Mouse (Mus musculus) limb, embryonic 10.5 days (tissue): ENCODE results near the gene Lingo3. TPM values are rescaled to one million over a fixed set of nuclear protein-coding genes. Genes with fewer than 3 reads are reported as not detected.
A peak's percentile ranks its signal among the peaks of the same experiment; 100 is the strongest.

Experiments used
- DNase-seq: peaks from one replicate; pipeline ENCODE4 v3.0.0-alpha.2; 2017; ENCODE audit warnings: low spot score
- H3K27ac ChIP-seq: fragments of 300-500 bp; sonication (generic); 2 replicates; pipeline ENCODE4 v1.5.1; 2016; ENCODE audit warnings: mild to moderate bottlenecking
- H3K27me3 ChIP-seq: fragments of 300-500 bp; sonication (generic); 2 replicates; pipeline ENCODE4 v1.6.1; 2016; ENCODE audit warnings: low read depth, mild to moderate bottlenecking; ENCODE audit not compliant: poor library complexity, severe bottlenecking
- H3K36me3 ChIP-seq: fragments of 300-500 bp; sonication (generic); 2 replicates; pipeline ENCODE4 v1.6.1; 2016; ENCODE audit warnings: mild to moderate bottlenecking, moderate library complexity
- H3K4me1 ChIP-seq: fragments of 300-500 bp; sonication (generic); 2 replicates; pipeline ENCODE4 v1.6.1; 2016
- H3K4me3 ChIP-seq: fragments of 300-500 bp; sonication (generic); 2 replicates; pipeline ENCODE4 v1.5.1; 2016; ENCODE audit warnings: mild to moderate bottlenecking, moderate library complexity
- H3K9me3 ChIP-seq: fragments of 300-500 bp; sonication (generic); replicated peaks from 2 replicates; pipeline ENCODE4 v1.6.1; 2016; ENCODE audit warnings: mild to moderate bottlenecking
- WGBS: fragments of 180-500 bp; shearing (Covaris S2); methylation state at CpG from one replicate; pipeline ENCODE4 v1.1.7; 2016; 5-methylcytosine and 5-hydroxymethylcytosine counted together
- polyA plus RNA-seq: library from polyadenylated mRNA; unstranded; fragments of >200 nt; fragmentation: Nextera tagmentation; extraction: Ambion mirVana; gene quantifications from 2 replicates; pipeline ENCODE4 v1.2.1, GENCODE M21; 2016

The Lingo3 gene
- polyA plus RNA-seq, 1 experiment from 2014 or later, result 0.60 TPM

GRCm38 (mm10) chr10:80802204-80802912 lies 41.5 kb downstream of the Lingo3 start:
- Histone ChIP-seq H3K4me3 (0 out of 2 replicates have a peak overlapping the region, but pooled peaks have one; percentile 14), H3K4me1 (peaks cover 46% of the 10 kb centered on the region), H3K27me3 (peaks cover 16% of the 10 kb centered on the region), H3K36me3 (peaks cover 74% of the 10 kb centered on the region), H3K9me3 (no peaks in the 10 kb centered on the region), H3K27ac (no peak overlapping the region)
- DNase-seq, result no peak
- WGBS, result 89% methylated on average over 10 of the region's 10 CpGs

DNA sequence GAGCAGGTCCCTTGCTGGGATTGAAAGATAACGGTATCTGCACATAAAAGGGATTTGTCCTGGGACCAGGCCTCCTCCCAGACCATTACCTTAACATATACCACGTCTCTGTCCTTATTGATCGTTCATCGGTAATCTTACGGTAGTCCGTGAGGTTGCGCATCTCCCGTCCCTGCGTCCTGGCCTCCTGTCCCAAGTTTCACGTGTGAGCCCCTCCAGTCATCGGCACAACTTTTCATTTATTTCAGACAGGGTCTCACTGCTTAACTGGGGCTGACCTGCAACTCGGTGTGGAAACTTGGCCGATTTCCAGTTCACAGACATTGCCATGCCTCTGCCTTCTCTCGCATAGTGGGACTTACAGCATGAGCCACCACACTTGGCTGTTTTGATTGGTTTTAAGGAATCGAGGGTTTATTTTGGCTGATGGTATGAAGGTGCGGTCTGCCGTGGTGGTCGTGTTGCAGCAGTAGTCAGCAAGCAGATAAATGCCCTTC lies 44.7 kb downstream of the Lingo3 start:
- Histone ChIP-seq H3K9me3 (no peaks in the 10 kb centered on the region), H3K27me3 (no peaks in the 10 kb centered on the region), H3K4me1 (peaks cover 36% of the 10 kb centered on the region), H3K27ac (peak overlapping the region; percentile 91), H3K4me3 (peak overlapping the region; percentile 69), H3K36me3 (peaks cover 76% of the 10 kb centered on the region)
- no peak for DNase-seq
- 5% methylated on average over 18 of the region's 18 CpGs for WGBS

- Histone ChIP-seq H3K36me3 (peaks cover 76% of the 10 kb centered on the region), H3K4me1 (peaks cover 35% of the 10 kb centered on the region), H3K27ac (peak within 1 kb of the TSS; percentile 91), H3K4me3 (peak within 1 kb of the TSS; percentile 69), H3K27me3 (no peaks in the 10 kb centered on the region), H3K9me3 (no peaks in the 10 kb centered on the region)
- WGBS, result under 1% methylated on average over 104 of the region's 104 CpGs
- peak; percentile 94 for DNase-seq
Measured at GRCm38 (mm10) chr10:80798150-80799006, 45.5 kb downstream of the Lingo3 start, which contains the start of the genes Sf3a2 and Plekhj1. TSS of gene Sf3a2 (plus strand) at chr10:80798198. TSS of gene Plekhj1 (minus strand) at chr10:80798626.

- H3K36me3 ChIP-seq, result peaks cover 76% of the 10 kb centered on the region
- peaks cover 35% of the 10 kb centered on the region for H3K4me1 ChIP-seq
- H3K9me3 ChIP-seq, result no peaks in the 10 kb centered on the region
- H3K4me3 ChIP-seq, result peak overlapping the region; percentile 69
- 3% methylated on average over 59 of the region's 59 CpGs for whole genome bisulfite sequencing
- H3K27ac ChIP-seq, result peak overlapping the region; percentile 91
- DNase-seq, result peak; percentile 60
- no peaks in the 10 kb centered on the region for H3K27me3 ChIP-seq
Measured at GRCm38 (mm10) chr10:80797186-80798149, 46.4 kb downstream of the Lingo3 start.

DNA sequence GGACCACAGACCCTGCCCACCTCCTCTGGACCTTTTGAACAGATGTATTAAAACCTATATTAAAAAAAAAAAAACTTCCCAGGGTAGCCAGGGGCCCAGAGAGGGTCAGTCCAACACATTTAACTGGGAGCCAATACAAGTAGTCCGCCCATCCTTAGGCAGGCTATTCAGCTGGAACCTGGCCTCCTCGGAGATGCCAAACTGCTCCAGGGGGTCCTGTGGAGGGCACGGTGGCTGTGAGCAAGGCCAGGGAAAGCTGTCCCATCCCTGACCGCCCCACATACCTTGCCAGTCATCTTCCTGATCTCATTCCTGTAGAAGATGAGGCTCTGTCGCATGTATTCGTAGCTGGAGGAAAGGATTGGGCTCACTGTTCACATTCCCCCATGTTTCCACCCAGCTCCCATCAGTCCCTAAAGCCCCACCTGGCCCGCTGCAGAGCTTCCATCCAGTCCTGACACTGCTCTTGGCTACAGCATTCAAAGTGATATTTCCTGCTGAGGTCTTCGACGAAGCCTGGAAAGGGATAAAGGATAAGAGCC lies 47.5 kb downstream of the Lingo3 start:
- peaks cover 76% of the 10 kb centered on the region for H3K36me3 ChIP-seq
- no peaks in the 10 kb centered on the region for H3K27me3 ChIP-seq
- H3K9me3 ChIP-seq, result no peaks in the 10 kb centered on the region
- H3K27ac ChIP-seq, result 0 out of 2 replicates have a peak overlapping the region, but pooled peaks have one; percentile 91
- H3K4me3 ChIP-seq, result peak overlapping the region; percentile 69
- 88% methylated on average over 9 of the region's 9 CpGs for WGBS
- peaks cover 44% of the 10 kb centered on the region for H3K4me1 ChIP-seq
- no peak for DNase-seq

DNA sequence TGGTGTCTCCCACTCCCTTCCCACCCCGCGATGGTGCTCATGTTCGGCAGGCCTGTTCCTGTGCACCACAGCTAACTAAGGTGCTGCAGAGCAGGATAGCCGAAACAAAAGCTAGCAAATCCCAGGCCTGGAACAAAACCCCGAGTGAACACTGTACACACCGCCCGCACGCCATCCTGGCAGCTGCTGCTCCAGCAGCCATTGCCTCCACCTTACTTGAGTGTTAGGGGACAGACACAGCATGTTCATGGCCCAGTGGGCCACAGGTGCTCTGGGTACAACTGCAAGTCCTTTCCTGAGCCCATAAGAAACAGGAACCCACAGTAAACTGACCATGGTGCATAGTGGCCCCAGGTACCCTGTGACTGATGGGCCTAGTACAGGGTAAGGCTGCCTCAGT lies 49.1 kb downstream of the Lingo3 start:
- Histone ChIP-seq H3K4me1 (peaks cover 42% of the 10 kb centered on the region), H3K9me3 (no peaks in the 10 kb centered on the region), H3K36me3 (peaks cover 76% of the 10 kb centered on the region), H3K27me3 (no peaks in the 10 kb centered on the region), H3K27ac (0 out of 2 replicates have a peak overlapping the region, but pooled peaks have one; percentile 10), H3K4me3 (no peak overlapping the region)
- no peak for DNase-seq
- WGBS, result 94% methylated on average over 8 of the region's 8 CpGs

- Histone ChIP-seq H3K27me3 (no peaks in the 10 kb centered on the region), H3K4me3 (0 out of 2 replicates have a peak overlapping the region, but pooled peaks have one; percentile 1), H3K36me3 (peaks cover 84% of the 10 kb centered on the region), H3K27ac (no peak overlapping the region), H3K9me3 (no peaks in the 10 kb centered on the region), H3K4me1 (peaks cover 36% of the 10 kb centered on the region)
- WGBS, result 91% methylated on average over 4 of the region's 4 CpGs
- DNase-seq, result no peak
Measured at GRCm38 (mm10) chr10:80793803-80794202, 50.0 kb downstream of the Lingo3 start.

- Histone ChIP-seq H3K36me3 (peaks cover 89% of the 10 kb centered on the region), H3K4me1 (peaks cover 36% of the 10 kb centered on the region), H3K4me3 (no peak overlapping the region), H3K27me3 (no peaks in the 10 kb centered on the region), H3K9me3 (no peaks in the 10 kb centered on the region), H3K27ac (no peak overlapping the region)
- DNase-seq, result no peak
- WGBS, result 93% methylated on average over 13 of the region's 13 CpGs
Measured at GRCm38 (mm10) chr10:80793033-80793784, 50.6 kb downstream of the Lingo3 start.

GRCm38 (mm10) chr10:80792175-80793032 lies 51.4 kb downstream of the Lingo3 start:
- peak overlapping the region; percentile 1; the same call in 1 of the 2 replicates for H3K27ac ChIP-seq
- WGBS, result 74% methylated on average over 41 of the region's 41 CpGs
- peaks cover 98% of the 10 kb centered on the region for H3K36me3 ChIP-seq

GRCm38 (mm10) chr10:80791476-80792174 lies 52.2 kb downstream of the Lingo3 start:
- 83% methylated on average over 33 of the region's 33 CpGs for WGBS

More at GRCm38 (mm10) chr10:80792175-80793032, 51.4 kb downstream of the Lingo3 start:
- H3K27me3 ChIP-seq, result no peaks in the 10 kb centered on the region
- H3K4me3 ChIP-seq, result peak overlapping the region; percentile 13; the same call in 1 of the 2 replicates
- H3K4me1 ChIP-seq, result peaks cover 36% of the 10 kb centered on the region
- no peaks in the 10 kb centered on the region for H3K9me3 ChIP-seq
- no peak for DNase-seq

More at GRCm38 (mm10) chr10:80791476-80792174, 52.2 kb downstream of the Lingo3 start:
- Histone ChIP-seq H3K9me3 (no peaks in the 10 kb centered on the region), H3K27me3 (no peaks in the 10 kb centered on the region), H3K27ac (peak overlapping the region; percentile 1), H3K36me3 (peaks cover 100% of the 10 kb centered on the region), H3K4me1 (peaks cover 28% of the 10 kb centered on the region), H3K4me3 (peak overlapping the region; percentile 13)
- DNase-seq, result no peak
